Mouse (Mus musculus): ENCODE results near the gene Apoh. TPM values are rescaled to one million over a fixed set of nuclear protein-coding genes. Genes with fewer than 3 reads are reported as not detected.

The Apoh gene
- polyA plus RNA-seq, 1 experiment from 2014 or later: 0.47 TPM

DNA sequence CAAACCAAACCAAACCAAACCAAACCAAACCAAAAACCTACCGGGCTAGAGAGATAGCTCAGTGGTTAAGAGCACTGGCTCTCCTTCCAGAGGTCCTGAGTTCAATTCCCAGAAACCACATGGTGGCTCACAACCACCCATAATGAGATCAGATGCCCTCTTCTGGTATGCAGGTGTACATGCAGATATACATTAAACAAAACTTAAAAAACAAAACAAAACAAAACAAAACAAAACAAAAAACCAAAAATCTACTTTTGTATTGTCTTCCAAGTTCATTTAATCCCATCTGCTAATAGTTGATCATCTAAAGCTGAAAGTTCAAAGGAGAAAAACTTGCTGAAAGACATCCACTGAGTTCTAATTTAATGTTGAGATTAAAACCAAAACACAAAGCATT is 73.2 kb downstream of the Apoh start:
- Histone ChIP-seq H3K4me1 (ENCODE audit: control insufficient read depth, insufficient read depth, low read length) (no peaks in the 10 kb centered on the region), H3K27ac (replicated peaks; ENCODE audit: low read depth, low read length) (no peak overlapping the region), H3K9me3 (ENCODE audit: control insufficient read depth, low read length) (no peaks in the 10 kb centered on the region), H3K27me3 (ENCODE audit: control insufficient read depth, insufficient read depth, low read length) (no peaks in the 10 kb centered on the region), H3K36me3 (ENCODE audit: control insufficient read depth, insufficient read depth, low read length) (no peaks in the 10 kb centered on the region), H3K4me2 (ENCODE audit: low read length) (no peak overlapping the region), H3K9ac (replicated peaks; ENCODE audit: low read length) (no peak overlapping the region), H3K4me3 (replicated peaks; ENCODE audit: low read depth, low read length) (no peak overlapping the region)
- WGBS: 98% methylated on average over 1 of the region's 1 CpGs
- DNase-seq: no peak
- ATAC-seq (ENCODE audit: low FRiP score, low TSS enrichment): no peak

DNA sequence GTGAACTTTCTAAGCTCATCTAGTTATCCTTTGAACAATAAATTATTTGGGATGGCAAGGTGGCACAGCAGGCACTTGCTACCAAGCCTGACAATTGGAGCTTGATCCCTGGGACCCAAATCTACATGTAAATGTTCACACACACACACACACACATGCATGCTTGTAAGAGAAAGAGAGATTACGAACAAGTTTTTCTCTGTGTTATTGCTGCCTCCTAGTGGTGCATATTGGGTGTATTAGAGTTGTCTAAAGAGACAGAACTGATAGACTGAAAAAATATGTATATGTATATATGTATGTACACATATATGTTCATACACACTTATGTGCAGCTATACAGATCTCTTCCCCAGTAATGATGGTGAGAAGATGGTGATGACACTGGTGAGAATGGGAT is 75.4 kb downstream of the Apoh start:
- peak; percentile 89 for DNase-seq
- Histone ChIP-seq H3K9me3 (ENCODE audit: control insufficient read depth, low read length) (no peaks in the 10 kb centered on the region), H3K4me2 (ENCODE audit: low read length) (no peak overlapping the region), H3K4me1 (ENCODE audit: control insufficient read depth, insufficient read depth, low read length) (peaks cover 5% of the 10 kb centered on the region), H3K4me3 (replicated peaks; ENCODE audit: low read depth, low read length) (no peak overlapping the region), H3K27ac (replicated peaks; ENCODE audit: low read depth, low read length) (no peak overlapping the region), H3K27me3 (ENCODE audit: control insufficient read depth, insufficient read depth, low read length) (no peaks in the 10 kb centered on the region), H3K9ac (replicated peaks; ENCODE audit: low read length) (no peak overlapping the region), H3K36me3 (ENCODE audit: control insufficient read depth, insufficient read depth, low read length) (no peaks in the 10 kb centered on the region)
- no peak for ATAC-seq (ENCODE audit: low FRiP score, low TSS enrichment)
- WGBS: 20% methylated on average over 1 of the region's 1 CpGs

DNA sequence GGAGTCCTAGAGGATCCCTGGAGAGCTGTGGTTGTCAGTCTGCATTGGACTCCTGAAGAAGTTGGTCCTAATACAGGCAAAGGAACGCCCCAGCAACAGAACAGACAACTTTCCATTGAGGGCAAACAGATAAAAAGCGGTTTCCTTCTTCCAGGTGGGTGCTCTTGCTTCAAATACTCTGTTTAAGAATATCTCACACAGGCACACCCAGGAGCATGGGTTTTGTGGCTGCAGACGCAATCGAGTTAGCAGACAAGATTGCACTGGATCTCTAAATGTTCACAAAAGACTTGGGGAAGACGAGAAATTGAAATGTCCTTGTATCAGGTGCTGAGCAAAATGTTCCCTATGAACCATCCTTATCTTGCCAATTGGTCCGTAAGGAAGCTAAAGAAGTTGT is 76.1 kb downstream of the Apoh start:
- Histone ChIP-seq H3K27ac (replicated peaks; ENCODE audit: low read depth, low read length) (no peak overlapping the region), H3K36me3 (ENCODE audit: control insufficient read depth, insufficient read depth, low read length) (no peaks in the 10 kb centered on the region), H3K4me3 (replicated peaks; ENCODE audit: low read depth, low read length) (no peak overlapping the region), H3K9ac (replicated peaks; ENCODE audit: low read length) (no peak overlapping the region), H3K9me3 (ENCODE audit: control insufficient read depth, low read length) (no peaks in the 10 kb centered on the region), H3K4me1 (ENCODE audit: control insufficient read depth, insufficient read depth, low read length) (peaks cover 12% of the 10 kb centered on the region), H3K4me2 (ENCODE audit: low read length) (no peak overlapping the region), H3K27me3 (ENCODE audit: control insufficient read depth, insufficient read depth, low read length) (no peaks in the 10 kb centered on the region)
- ATAC-seq (ENCODE audit: low FRiP score, low TSS enrichment): no peak
- WGBS: 95% methylated on average over 6 of the region's 6 CpGs
- no peak for DNase-seq

DNA sequence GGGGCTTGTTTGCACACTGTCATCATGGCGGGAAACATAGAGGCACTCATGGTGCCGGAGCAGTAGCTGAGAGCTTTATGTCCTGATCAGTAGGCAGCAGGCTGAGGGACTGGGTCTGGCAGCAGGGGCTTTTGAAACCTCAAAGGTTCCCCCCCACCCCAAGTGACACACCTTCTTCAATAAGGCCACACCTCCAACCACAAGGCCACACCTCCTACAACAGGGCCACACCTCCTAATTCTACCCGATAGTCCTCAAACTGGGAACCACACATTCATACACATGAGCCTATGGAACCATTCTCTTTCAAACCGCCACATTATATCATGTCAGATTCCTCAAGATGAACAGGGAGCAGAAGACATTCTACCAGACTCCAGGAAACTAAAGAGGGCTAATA is 77.6 kb downstream of the Apoh start:
- 75% methylated on average over 4 of the region's 4 CpGs for WGBS
- H3K4me2 ChIP-seq (ENCODE audit: low read length): no peak overlapping the region
- ATAC-seq (ENCODE audit: low FRiP score, low TSS enrichment) (no peak), DNase-seq (no peak)
- H3K4me1 ChIP-seq (ENCODE audit: control insufficient read depth, insufficient read depth, low read length): peaks cover 15% of the 10 kb centered on the region
- H3K27ac ChIP-seq (replicated peaks; ENCODE audit: low read depth, low read length): no peak overlapping the region
- H3K9me3 ChIP-seq (ENCODE audit: control insufficient read depth, low read length): no peaks in the 10 kb centered on the region
- no peak overlapping the region for H3K4me3 ChIP-seq (replicated peaks; ENCODE audit: low read depth, low read length)
- H3K9ac ChIP-seq (replicated peaks; ENCODE audit: low read length): no peak overlapping the region
- H3K27me3 ChIP-seq (ENCODE audit: control insufficient read depth, insufficient read depth, low read length): no peaks in the 10 kb centered on the region
- H3K36me3 ChIP-seq (ENCODE audit: control insufficient read depth, insufficient read depth, low read length): no peaks in the 10 kb centered on the region

DNA sequence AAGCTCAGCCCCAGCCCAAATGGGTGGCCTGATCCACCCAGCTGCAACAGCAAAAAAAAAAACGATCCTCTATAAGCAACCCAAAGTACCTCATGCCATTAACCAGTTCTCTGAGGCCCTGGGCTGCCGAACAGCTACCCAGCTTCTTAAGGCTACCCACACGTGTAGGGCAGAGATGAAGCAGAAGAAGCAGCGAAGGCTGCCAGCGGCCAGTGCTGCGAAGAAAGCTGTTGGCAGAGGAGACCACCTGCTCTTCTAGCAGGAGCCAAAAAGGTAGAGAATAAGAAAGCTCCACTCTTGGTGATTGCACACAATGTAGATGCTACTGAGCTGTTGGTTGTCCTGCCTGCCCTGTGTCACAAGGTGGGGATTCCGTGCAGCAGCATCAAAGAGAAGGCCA is 80.1 kb downstream of the Apoh start:
- Histone ChIP-seq H3K9me3 (ENCODE audit: control insufficient read depth, low read length) (no peaks in the 10 kb centered on the region), H3K27me3 (ENCODE audit: control insufficient read depth, insufficient read depth, low read length) (no peaks in the 10 kb centered on the region), H3K4me2 (ENCODE audit: low read length) (0 out of 2 replicates have a peak overlapping the region, but pooled peaks have one; percentile 73), H3K27ac (replicated peaks; ENCODE audit: low read depth, low read length) (no peak overlapping the region), H3K36me3 (ENCODE audit: control insufficient read depth, insufficient read depth, low read length) (no peaks in the 10 kb centered on the region), H3K4me1 (ENCODE audit: control insufficient read depth, insufficient read depth, low read length) (peaks cover 15% of the 10 kb centered on the region), H3K9ac (replicated peaks; ENCODE audit: low read length) (no peak overlapping the region), H3K4me3 (replicated peaks; ENCODE audit: low read depth, low read length) (no peak overlapping the region)
- ATAC-seq (ENCODE audit: low FRiP score, low TSS enrichment) (no peak), DNase-seq (no peak)
- WGBS: 46% methylated on average over 7 of the region's 7 CpGs

DNA sequence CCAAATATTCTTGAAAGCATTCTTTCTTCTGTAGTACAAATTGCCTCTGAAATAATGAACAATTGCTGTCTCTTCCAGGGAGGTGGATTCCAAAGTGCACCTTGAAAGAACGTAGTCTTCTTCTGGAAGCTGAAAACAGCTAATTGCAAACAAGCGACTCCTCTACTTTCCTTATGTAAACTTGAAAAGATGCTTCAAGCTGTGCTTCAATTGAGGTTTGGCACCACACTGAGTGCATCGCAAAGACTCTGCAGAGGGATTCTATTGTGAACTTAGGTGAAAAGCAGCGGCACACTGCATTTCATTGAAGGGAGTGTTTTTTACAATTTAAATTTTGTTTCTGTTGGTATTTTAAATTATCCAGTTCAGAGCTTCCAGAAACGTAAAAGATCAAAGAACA is 81.0 kb downstream of the Apoh start:
- H3K4me2 ChIP-seq (ENCODE audit: low read length): peak overlapping the region; percentile 73
- WGBS: 2% methylated on average over 5 of the region's 5 CpGs
- no peaks in the 10 kb centered on the region for H3K9me3 ChIP-seq (ENCODE audit: control insufficient read depth, low read length)
- peak overlapping the region; percentile 57 for H3K4me3 ChIP-seq (replicated peaks; ENCODE audit: low read depth, low read length)
- no peaks in the 10 kb centered on the region for H3K27me3 ChIP-seq (ENCODE audit: control insufficient read depth, insufficient read depth, low read length)
- no peak for ATAC-seq (ENCODE audit: low FRiP score, low TSS enrichment)
- DNase-seq: peak; percentile 59
- H3K27ac ChIP-seq (replicated peaks; ENCODE audit: low read depth, low read length): 0 out of 2 replicates have a peak overlapping the region, but pooled peaks have one; percentile 5
- H3K36me3 ChIP-seq (ENCODE audit: control insufficient read depth, insufficient read depth, low read length): no peaks in the 10 kb centered on the region
- peaks cover 15% of the 10 kb centered on the region for H3K4me1 ChIP-seq (ENCODE audit: control insufficient read depth, insufficient read depth, low read length)
- H3K9ac ChIP-seq (replicated peaks; ENCODE audit: low read length): no peak overlapping the region; the same call in 1 of the 2 replicates

DNA sequence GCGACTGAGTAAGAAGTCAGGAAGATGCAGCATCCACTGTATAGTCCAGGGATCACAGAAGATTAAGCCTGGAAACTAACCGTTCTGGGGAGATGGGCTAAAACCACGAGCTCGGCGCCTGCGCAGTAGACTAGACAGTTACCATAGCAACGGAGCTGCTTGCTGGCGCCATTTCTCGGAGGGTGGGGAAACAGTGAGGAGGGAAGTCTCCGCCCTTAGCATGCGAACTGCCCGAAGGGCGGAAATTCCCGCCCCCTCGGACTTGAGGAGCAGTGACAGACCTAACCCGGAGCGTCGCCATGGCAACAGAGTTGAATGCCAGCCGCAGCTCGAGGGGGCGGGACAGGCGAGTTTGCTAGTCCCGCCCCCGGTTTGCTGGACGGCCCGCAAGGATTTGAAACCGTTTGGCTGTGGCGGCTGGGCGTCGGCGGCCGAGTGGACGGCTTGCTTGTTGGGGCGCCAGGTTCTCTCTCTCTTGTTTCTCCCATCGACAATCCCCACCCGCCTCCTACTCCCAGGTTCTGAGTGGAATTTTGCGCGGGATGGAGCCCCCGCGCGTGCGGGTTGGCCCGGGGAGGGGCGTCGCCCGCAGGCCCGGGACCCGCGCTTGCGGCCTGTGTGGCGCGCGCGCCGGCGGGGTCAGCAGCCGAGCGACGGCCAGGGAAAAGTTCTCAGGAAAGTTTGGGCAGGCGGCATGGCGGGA is 81.9 kb downstream of the Apoh start, which contains the start of gene Cep112:
Gene Cep112, plus strand, starts transcription at position 304 of the 703 bp plus-strand sequence.
- Histone ChIP-seq H3K4me1 (ENCODE audit: control insufficient read depth, insufficient read depth, low read length) (peaks cover 15% of the 10 kb centered on the region), H3K4me3 (replicated peaks; ENCODE audit: low read depth, low read length) (peak within 1 kb of the TSS; percentile 57), H3K36me3 (ENCODE audit: control insufficient read depth, insufficient read depth, low read length) (no peaks in the 10 kb centered on the region), H3K9me3 (ENCODE audit: control insufficient read depth, low read length) (no peaks in the 10 kb centered on the region), H3K9ac (replicated peaks; ENCODE audit: low read length) (peak within 1 kb of the TSS; percentile 57), H3K4me2 (ENCODE audit: low read length) (peak within 1 kb of the TSS; percentile 73), H3K27me3 (ENCODE audit: control insufficient read depth, insufficient read depth, low read length) (no peaks in the 10 kb centered on the region), H3K27ac (replicated peaks; ENCODE audit: low read depth, low read length) (peak within 1 kb of the TSS; percentile 52)
- DNase-seq (peak; percentile 100), ATAC-seq (ENCODE audit: low FRiP score, low TSS enrichment) (peak; percentile 96)
- WGBS: under 1% methylated on average over 61 of the region's 61 CpGs

DNA sequence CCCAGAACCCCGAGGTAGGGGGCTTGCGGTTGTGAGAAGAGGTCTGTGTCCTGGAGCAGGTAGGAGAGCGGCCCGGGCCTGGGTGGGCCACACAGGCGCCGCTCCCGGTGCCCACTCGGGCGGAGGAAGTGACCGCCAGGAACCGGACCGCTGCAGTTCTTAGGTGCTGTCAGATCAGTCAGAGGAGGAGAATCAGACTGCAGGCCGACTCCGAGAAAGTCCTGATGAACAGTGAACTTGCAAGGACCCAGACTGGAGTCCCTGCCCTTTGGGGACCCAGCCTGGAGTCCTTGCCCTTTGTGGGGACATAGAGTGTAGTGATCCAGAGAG is 82.4 kb downstream of the Apoh start:
- Histone ChIP-seq H3K4me3 (replicated peaks; ENCODE audit: low read depth, low read length) (peak overlapping the region; percentile 57), H3K4me1 (ENCODE audit: control insufficient read depth, insufficient read depth, low read length) (peaks cover 15% of the 10 kb centered on the region), H3K27me3 (ENCODE audit: control insufficient read depth, insufficient read depth, low read length) (no peaks in the 10 kb centered on the region), H3K36me3 (ENCODE audit: control insufficient read depth, insufficient read depth, low read length) (no peaks in the 10 kb centered on the region), H3K4me2 (ENCODE audit: low read length) (peak overlapping the region; percentile 73), H3K27ac (replicated peaks; ENCODE audit: low read depth, low read length) (peak overlapping the region; percentile 13; the same call in 1 of the 2 replicates), H3K9me3 (ENCODE audit: control insufficient read depth, low read length) (no peaks in the 10 kb centered on the region), H3K9ac (replicated peaks; ENCODE audit: low read length) (peak overlapping the region; percentile 57)
- 8% methylated on average over 14 of the region's 14 CpGs for WGBS
- no peak for DNase-seq
- ATAC-seq (ENCODE audit: low FRiP score, low TSS enrichment): peak; percentile 35; the same call in 1 of the 2 replicates

DNA sequence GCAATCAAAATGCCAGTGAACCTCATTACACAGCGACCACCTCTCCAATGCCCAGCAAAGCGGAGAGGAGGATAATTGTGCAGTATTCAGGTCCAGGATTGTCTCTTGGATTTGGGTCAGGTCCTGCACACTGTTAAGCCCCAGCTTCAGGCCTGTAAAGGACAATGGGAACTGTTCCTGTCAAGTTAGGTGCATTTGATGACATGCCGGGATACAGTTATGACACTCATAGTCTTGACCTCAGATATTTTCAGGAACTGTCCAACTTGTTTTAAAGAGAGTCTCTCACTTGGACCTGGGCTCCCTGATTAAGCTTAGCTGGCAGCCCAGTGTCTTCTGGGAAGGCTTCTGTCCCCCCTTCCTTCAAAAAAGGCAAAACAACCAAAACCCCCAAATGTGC is 82.9 kb downstream of the Apoh start:
- WGBS: 88% methylated on average over 3 of the region's 3 CpGs
- Histone ChIP-seq H3K4me3 (replicated peaks; ENCODE audit: low read depth, low read length) (no peak overlapping the region), H3K27me3 (ENCODE audit: control insufficient read depth, insufficient read depth, low read length) (no peaks in the 10 kb centered on the region), H3K4me1 (ENCODE audit: control insufficient read depth, insufficient read depth, low read length) (peaks cover 15% of the 10 kb centered on the region), H3K9me3 (ENCODE audit: control insufficient read depth, low read length) (no peaks in the 10 kb centered on the region), H3K4me2 (ENCODE audit: low read length) (peak overlapping the region; percentile 73), H3K27ac (replicated peaks; ENCODE audit: low read depth, low read length) (no peak overlapping the region), H3K36me3 (ENCODE audit: control insufficient read depth, insufficient read depth, low read length) (no peaks in the 10 kb centered on the region), H3K9ac (replicated peaks; ENCODE audit: low read length) (no peak overlapping the region)
- ATAC-seq (ENCODE audit: low FRiP score, low TSS enrichment) (no peak), DNase-seq (no peak)

Measured in midbrain, embryonic 14.5 days (tissue).